Mouse (Mus musculus): Measurements from ENCODE around the gene Zyx. TPM values are rescaled to one million over a fixed set of nuclear protein-coding genes. Genes with fewer than 3 reads are reported as not detected.

Gene Zyx
- 100 to 1,000 TPM; 115 to 138 TPM for total RNA-seq (2021)
- long read RNA-seq, experiment 1, transcript Zyx-207 (10 exons, 2,605 nt) = major isoform, 52 of 118 reads
- long read RNA-seq, experiment 1, transcript Zyx-201 (9 exons, 2,301 nt) = minor isoform, 10 of 118 reads
- long read RNA-seq, experiment 1, partial matches to known transcripts = 39 of 118 reads
- long read RNA-seq, experiment 1, other reads (novel, unspliced or antisense) = 17 of 118 reads
- long read RNA-seq, experiment 2, partial matches to known transcripts = 26 of 34 reads
- long read RNA-seq, experiment 2, other reads (novel, unspliced or antisense) = 3 of 34 reads

DNA sequence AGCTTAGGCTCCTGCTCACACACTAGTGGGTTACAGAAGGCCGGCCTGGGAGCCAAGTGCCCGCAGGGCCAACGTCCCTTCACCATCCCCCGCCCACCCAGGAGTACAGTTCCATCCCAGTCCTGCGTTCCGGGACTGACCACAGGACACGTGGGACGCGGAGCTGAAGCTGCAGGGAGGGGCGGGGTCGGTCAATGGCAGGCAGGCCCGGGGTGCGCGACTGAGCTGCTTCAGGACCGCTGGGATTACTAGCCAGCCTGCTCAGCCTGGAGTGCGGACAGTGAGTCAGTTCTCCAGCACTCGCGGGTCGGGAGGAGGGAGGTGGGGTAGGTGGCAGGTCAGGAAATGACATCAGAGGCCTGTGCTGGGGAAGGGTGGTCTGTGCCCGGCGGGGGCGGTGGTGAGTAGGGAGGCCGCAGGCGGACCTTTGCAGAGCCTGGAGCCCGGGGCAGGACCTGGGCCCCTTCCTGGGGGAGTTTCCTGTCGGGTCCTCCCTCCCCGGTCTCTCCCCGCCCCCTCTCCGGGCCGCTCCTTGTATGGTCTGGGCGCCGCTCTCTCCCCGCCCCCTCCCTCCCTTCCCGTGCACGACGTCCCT lies at the start of gene Zyx:
Zyx (plus strand) TSS at position 205 of the 595 bp plus-strand sequence.
- peak; percentile 83 to 89 for DNase-seq (ENCODE audit: low spot score in 2 of 2)

DNA sequence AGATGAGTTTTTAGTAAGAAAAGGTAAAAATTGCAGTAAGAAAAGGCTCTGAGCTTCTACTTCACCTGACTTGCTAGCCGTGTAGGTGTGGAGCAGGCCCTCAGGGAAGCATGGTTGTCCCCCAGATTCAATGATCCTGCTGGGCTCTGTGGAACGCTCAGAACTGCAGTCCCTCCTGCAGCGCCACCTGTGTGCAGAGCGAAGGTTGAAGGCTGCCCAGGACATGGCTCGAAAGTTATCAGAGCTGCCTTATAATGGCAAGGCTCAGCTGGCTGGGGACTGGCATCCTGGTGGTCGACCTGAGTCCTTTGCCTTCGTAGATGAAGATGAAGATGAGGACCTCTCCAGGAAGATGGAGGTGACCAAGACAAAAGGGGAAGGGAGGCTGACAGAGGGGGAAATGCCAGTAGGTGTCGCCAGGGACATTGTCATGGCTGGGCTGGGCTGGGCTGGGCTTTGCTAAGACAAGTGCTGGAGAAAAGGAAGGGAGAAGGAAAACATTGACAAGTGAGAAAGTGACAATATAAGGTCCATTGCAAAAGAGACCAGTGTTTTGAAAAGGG lies 39.5 kb upstream of the Zyx start:
- no peak for DNase-seq (ENCODE audit: low spot score in 2 of 2)

GRCm38 (mm10) chr6:42310427-42311053 lies 38.9 kb upstream of the Zyx start:
- DNase-seq (ENCODE audit: low spot score in 2 of 2) = no peak

DNA sequence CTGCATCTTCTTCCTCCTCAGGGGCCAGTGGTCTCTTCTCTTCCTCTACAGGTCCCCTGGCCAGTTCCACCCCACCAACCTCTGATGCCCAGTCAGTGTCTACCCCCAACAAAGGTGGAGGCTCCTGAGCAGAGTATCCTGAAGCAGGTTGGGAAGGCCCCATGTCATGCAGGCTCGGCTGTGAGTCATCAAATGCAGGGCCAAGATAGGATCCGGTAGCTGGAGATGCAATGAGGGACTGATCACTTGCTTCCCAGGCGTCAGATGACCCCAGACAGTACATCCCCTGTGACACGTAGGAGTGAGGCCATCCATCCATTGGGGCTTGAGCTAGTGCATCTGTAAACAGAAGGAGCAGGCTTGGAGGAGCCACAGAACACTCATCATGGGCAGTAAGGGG lies 31.1 kb upstream of the Zyx start:
- no peak for DNase-seq (ENCODE audit: low spot score in 2 of 2)

DNA sequence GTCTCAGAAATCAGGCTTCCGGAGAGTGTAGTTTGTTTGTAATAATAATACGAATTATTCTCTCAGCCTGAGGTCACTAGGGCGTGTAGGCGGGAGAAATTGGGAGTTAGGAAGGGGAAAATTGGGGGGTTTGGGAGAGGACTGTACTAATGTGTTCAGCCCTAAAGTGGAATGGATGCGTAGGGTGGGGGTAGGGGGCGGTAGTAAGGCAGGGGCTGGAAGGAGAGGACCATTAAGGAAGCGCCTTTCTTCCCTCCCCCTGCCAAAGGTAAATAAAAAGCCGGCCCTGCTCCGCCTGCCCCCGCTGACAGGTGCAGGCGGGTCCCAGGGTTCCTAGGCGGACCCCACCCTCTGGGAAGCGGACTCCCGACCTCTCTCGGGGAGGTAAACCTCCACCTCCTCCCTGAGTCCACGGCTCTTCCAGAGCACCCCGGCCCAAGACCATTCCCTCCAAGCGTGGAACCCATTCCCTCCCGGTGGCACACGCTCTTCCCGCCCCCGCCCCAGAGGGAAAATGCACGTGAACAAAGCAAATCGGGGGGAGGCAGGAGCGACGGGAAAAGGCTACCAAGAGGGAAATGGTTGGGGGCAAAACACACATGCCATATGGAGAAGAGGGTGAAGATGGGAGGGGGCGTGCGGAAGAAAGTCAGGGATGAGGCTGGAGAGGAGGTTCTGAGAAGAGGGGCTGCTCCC lies 25.9 kb upstream of the Zyx start:
- no peak for DNase-seq (ENCODE audit: low spot score in 2 of 2)

DNA sequence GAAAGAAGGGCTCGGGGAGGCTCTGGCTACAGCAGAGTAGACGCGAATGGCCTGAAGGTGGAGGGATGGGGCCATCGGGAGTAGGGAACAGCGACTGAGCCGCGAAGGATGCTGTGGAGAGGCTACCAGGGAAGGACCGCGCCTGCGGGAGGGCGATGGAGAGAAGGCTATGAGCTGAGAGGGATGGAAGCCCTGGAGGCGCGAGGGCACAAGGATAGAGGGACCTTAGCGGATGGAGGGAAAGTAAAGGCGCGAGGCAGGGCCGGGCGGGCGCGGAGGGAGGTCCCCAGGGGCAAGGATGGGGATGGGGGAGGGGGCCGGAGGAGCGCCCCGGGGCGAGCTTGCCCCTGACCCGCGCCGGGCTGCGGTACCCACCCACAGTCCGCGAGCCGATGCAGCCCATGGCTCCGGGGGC lies 25.4 kb upstream of the Zyx start:
- DNase-seq (ENCODE audit: low spot score in 2 of 2) = no peak

DNA sequence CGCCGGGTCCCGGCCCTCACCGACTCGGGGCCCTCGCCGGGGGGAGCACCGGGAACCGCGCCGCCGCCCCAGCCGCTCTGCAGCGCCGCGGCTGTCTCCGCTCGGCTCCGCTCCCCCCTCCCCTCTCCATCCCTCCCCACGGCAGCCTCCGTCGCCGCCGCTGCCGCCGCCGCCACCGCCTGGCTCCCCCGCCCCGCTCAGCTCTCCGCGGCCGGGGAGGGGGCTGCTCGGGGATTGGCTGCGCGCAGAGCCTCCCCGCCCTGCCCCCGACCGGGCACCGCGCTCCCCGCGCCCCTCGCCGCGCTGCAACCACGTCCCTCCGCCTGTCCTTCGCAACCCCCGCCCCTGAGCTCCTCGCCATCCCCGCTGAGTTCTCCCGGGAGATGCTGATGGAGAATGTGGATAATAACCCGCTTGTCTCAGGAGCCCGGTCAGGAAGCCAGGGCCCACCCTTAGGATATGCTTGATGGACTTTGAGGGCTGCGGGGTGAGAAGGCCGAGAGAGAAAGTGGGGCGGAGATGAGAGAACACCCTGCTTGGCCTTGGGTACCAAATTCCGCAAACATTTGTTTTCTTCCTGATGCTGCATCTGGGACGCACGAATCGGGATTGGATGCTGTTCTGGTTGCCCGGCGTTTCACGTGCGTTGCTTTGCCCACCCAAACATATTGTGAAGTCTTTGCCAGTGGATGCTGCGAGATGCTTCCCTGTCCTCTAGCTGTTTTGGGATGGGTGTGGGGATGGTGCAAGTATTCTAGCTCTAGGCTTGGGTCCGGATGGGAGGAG lies 24.8 kb upstream of the Zyx start, which contains the start of gene Fam131b:
Fam131b (minus strand) TSS at position 162 of the 786 bp plus-strand sequence.
- no peak for DNase-seq (ENCODE audit: low spot score in 2 of 2)

- peak; percentile 71 to 80 for DNase-seq (ENCODE audit: low spot score in 2 of 2)
Observed at GRCm38 (mm10) chr6:42325268-42325609, 24.2 kb upstream of the Zyx start.

DNA sequence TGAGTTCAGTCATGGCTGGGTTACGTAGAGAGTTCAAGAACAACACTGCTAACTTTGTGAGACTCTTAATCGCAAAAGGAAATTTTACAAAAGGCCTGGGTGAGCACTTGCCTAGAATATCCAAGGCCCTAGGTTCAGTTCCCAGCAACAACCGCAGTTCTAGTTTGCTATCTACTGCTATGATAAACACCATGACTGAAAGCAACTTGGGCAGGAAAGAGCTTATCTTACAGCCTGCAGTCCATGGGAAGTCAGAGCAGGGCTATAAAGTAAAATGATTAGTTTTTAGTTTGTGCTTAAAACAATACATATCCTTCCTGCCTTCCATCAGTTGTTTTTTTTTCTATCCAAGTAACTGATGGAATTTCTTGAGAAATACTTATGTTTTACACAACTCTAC lies 22.9 kb upstream of the Zyx start:
- no peak for DNase-seq (ENCODE audit: low spot score in 2 of 2)

DNA sequence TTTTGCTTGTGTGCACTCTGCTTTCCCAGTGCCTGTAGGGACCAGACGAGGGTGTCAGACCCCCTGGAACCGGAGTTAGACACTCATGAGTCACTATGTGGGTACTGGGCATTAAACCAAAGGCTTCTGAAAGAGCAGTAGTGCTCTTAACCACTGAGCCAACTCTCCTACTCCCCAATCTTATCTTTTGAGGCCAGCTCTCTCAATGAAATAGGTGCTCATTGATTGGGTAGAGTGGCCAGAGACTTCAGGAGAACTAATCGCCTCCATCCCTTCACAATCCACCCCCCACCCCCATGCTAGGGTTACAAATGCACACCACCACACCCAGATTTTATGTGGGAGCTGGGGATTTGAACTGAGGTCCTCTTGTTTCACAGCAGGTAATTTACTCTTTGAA lies 20.7 kb upstream of the Zyx start:
- DNase-seq (ENCODE audit: low spot score in 2 of 2) = no peak

- DNase-seq (ENCODE audit: low spot score in 2 of 2) = no peak
Observed at GRCm38 (mm10) chr6:42330216-42330615, 19.2 kb upstream of the Zyx start.

DNA sequence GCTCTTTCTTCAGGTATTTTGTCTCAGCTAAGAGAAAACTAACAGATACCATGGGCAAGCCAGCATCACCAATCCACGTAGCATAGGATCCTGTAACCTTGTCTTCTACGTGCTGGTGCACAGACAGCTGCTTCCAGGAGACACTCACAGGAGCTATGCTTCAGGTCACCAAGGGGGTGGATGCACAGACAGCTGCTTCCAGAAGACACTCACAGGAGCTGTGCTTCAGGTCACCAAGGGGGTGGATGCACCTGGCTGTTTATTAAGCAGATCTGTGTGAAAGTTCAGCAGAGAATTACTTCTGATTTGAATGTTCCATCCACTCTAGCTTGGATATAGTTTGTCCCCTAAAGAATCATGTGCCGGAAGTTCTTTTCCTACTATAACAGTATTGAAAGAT lies 18.5 kb upstream of the Zyx start:
- no peak for DNase-seq (ENCODE audit: low spot score in 2 of 2)

GRCm38 (mm10) chr6:42339189-42339588 lies 10.2 kb upstream of the Zyx start:
- no peak for DNase-seq (ENCODE audit: low spot score in 2 of 2)

DNA sequence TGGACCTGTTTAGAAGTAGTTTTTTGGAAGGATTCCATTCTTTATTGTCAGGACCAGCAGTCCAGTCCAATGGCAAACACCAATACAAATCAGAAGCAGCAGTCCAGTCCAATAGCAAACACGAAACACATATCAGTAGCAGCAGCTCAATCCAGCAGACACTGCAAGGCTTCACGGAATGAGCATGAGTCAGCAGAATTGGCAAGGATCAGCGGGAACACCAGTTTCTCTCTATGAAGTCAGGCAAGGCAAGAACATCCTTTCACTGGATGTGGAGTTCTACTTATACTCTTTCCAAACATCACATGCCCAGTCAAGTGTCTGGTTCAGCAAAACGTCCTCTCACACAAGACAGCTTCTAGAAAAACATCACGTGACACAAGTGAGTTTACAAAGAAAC lies 9.4 kb upstream of the Zyx start:
- no peak for DNase-seq (ENCODE audit: low spot score in 2 of 2)

DNA sequence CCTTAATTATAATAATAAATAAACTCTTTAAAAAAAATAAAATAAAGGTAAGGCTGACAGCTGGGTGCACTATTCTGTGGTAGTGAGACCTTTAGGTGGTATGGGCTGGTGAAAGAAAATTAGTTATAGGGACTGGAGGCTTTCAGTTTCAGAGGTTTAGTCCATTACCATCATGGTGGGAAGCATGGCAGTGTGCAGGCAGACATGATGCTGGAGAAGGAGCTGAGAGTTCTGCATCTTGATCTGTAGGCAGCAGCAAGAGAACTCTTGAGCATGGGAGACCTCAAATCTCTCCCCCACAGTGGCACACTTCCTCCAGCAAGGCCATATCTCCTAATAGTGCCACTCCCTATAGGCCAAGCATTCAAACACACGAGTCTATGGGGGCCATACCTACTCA lies 7.3 kb upstream of the Zyx start:
- no peak for DNase-seq (ENCODE audit: low spot score in 2 of 2)

DNA sequence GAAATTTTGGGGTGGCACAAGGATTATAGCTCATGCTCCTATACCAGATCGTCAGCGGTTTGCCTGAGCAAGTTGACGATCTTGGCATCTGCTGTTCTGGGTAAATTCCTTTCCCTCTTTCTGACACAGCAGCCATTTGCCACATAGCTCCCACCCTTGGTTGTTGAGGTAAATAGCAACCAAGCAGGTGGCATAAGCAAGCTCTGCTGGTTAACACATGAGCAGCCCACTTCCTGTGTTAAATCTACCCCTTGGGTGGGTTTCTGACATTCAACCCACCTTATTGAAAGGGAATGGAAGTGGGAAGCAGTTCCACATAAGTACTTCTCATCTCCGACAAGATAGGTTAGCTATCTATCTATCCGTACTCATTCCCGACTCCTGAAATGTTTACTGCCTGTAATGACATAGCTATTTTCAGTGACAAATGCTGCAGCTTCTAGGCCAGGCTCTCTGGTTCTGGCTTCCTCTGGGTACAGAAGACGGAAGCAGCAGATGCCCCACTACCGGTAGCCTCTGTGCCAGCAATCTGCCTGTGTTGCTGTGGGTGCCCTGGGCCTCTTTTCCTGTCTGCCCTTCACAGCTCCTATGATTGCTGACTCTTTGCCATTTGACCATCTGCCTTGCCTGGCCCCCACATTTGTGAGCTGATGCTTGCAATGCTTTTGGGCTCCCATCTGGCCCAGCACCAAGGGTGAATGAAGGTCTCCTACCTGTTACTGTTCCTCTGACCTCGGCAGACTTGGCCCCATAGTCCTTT lies 5.9 kb upstream of the Zyx start:
- no peak for DNase-seq (ENCODE audit: low spot score in 2 of 2)

DNA sequence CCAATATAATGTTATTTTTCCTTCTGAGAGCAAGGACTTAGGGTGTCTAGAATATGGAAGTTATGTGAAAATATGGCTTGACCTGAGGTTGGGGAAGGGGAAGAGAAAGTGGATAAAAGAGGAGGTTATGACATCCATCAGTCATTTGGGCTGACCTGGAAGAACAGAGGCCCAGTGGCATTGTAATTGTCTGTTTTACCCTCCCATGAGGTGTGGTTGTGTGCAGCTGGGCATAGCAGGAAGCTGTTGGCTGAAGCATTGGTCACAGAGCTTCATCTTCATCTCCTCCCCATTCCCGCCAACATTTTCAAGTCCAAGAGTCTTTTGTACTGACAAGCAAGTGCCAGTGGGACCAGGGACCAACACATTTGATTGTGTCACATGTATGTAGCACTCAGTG lies 5.2 kb upstream of the Zyx start:
- no peak for DNase-seq (ENCODE audit: low spot score in 2 of 2)

GRCm38 (mm10) chr6:42348281-42349005 lies 987 bp upstream of the Zyx start:
- no peak for DNase-seq (ENCODE audit: low spot score in 2 of 2)

- peak; percentile 74 to 77 for DNase-seq (ENCODE audit: low spot score in 2 of 2)
Observed at GRCm38 (mm10) chr6:42349006-42349425, 414 bp upstream of the Zyx start.

All from adrenal gland, adult 18-20 months (tissue).